Mouse (Mus musculus): ENCODE measurements at regions not wholly inside any gene's neighbourhood (a gene's known extent, or its start where the extent isn't known, plus 50 kb on each side); places are given as distances from the start of the nearest gene placed in this dataset.

DNA sequence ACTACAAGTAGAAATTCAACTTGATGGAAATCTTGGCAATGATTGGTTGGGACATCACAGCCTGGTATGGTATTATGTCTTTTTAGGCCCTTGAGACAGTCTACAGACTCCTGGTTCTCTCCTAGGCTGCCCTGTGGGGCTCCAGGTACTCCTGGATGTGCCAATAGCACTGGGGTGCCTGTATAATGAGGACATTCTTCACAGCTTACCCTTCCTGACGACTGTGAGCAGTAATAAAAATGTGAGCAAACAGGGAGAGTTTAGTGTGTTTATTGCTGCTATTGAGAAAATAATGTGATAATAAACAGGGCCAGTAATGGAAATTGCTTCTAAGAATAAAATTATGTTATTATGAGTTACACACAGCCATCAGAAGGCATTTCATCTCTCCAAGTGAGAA is 150.2 kb downstream of the Fam84a start:
- TF ChIP-seq CTCF (IDR thresholded peaks at IDR 0.05; ENCODE audit: low read depth, low read length) = no peak
- no peak for TF ChIP-seq POLR2A (IDR thresholded peaks at IDR 0.05; ENCODE audit: borderline replicate concordance, low read depth, low read length)
